Mouse (Mus musculus): ENCODE measurements around the gene Trim50. TPM values are rescaled to one million over a fixed set of nuclear protein-coding genes. Genes with fewer than 3 reads are reported as not detected.
A peak's percentile ranks its signal among the peaks of the same experiment; 100 is the strongest.
"Not testable (repeated sequence)": the region's sequence is repeated elsewhere in the genome, so short reads cannot be mapped to it uniquely, and the experiment has no call there.

Gene Trim50
- polyA plus RNA-seq, 1 experiment, result not detected

DNA sequence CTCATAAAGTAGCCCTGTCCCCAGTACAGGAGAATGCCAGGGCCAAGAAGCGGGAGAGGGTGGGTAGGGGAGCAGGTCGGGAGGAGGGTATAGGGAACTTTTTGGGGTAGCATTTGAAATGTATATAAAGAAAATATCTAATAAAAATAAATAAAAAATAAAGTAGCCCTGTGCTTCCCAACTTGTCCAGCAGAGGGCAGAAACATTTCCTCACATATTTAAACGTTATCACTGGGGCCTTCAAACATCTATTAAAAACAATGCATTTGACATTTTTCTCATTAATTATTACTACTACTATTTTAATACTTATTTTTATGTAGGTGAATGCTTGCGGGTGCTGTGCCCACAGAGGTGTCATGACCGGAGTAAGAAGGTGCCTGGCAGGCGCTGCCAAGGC is 14.7 kb downstream of the Trim50 start:
- H3K4me1 ChIP-seq (ENCODE audit: control insufficient read depth, insufficient read depth, insufficient read length, low read length), result no peaks in the 10 kb centered on the region; the same call in 1 of the 2 replicates
- no peak overlapping the region for H3K4me3 ChIP-seq (ENCODE audit: low read depth, low read length)
- H3K27me3 ChIP-seq (ENCODE audit: control insufficient read depth, insufficient read depth, low read length), result no peaks in the 10 kb centered on the region; the same call in 1 of the 2 replicates
- TF ChIP-seq POLR2A (IDR thresholded peaks at IDR 0.05; ENCODE audit: low read depth, low read length), result no peak
- TF ChIP-seq CTCF (IDR thresholded peaks at IDR 0.05; ENCODE audit: extremely low read depth, insufficient read length, insufficient replicate concordance, low read depth, low read length), result no peak; the same call in 1 of the 2 replicates
- 52% methylated on average over 6 of the region's 6 CpGs for WGBS
- peaks cover 1% of the 10 kb centered on the region; the same call in 1 of the 2 replicates for H3K36me3 ChIP-seq (ENCODE audit: control insufficient read depth, insufficient read depth, low read length)
- no peak overlapping the region for H3K27ac ChIP-seq (ENCODE audit: insufficient read depth, low read depth, low read length)

DNA sequence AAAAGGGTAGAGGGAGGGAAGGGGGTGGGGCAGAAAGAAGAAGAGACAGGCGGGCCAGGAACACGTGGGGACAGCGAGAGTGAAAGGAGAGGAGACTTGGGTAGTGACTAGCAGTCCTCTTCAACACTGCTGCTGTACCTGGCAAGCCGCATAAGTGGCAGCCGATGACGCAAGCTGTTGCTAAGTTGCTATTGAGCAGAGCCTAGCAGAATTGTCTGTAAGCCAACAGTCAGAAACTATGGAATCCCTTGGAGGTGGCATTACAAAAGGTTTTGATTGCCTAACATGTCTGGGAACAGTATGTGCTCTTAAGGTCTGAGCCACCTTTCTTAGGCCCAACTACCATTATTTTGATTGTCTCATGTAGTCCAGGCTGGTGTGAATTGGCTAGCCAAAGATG is 15.2 kb downstream of the Trim50 start:
- WGBS, result 86% methylated on average over 6 of the region's 6 CpGs

DNA sequence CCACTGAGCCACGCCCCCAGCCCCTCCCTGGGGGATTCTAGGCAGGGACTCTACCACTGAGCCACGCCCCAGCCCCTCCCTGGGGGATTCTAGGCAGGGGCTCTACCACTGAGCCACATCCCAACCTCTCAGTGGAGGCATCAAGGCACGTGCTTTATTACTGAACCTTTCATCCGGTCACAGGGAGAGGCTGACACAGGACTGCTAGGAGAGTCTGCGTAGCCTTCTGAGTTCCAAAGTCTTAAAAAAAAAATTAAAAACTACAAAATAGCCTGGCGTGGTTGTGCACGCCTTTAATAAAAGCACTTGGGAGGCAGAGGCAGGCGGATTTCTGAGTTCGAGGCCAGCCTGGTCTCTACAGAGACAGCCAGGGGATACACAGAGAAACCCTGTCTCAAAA is 16.1 kb downstream of the Trim50 start:
- H3K27me3 ChIP-seq (ENCODE audit: control insufficient read depth, insufficient read depth, low read length); H3K4me1 ChIP-seq (ENCODE audit: control insufficient read depth, insufficient read depth, insufficient read length, low read length); H3K27ac ChIP-seq (ENCODE audit: insufficient read depth, low read depth, low read length): not testable (repeated sequence)
- 50% methylated on average over 9 of the region's 9 CpGs for WGBS
- Histone ChIP-seq H3K36me3 (ENCODE audit: control insufficient read depth, insufficient read depth, low read length) (peaks cover 12% of the 10 kb centered on the region), H3K4me3 (ENCODE audit: low read depth, low read length) (peak overlapping the region; percentile 98)

More for the DNA sequence above, 15.2 kb downstream of the Trim50 start:
- no peak overlapping the region for H3K27ac ChIP-seq (ENCODE audit: insufficient read depth, low read depth, low read length)
- no peak for TF ChIP-seq POLR2A (IDR thresholded peaks at IDR 0.05; ENCODE audit: low read depth, low read length)
- TF ChIP-seq CTCF (IDR thresholded peaks at IDR 0.05; ENCODE audit: extremely low read depth, insufficient read length, insufficient replicate concordance, low read depth, low read length), result no peak
- H3K27me3 ChIP-seq (ENCODE audit: control insufficient read depth, insufficient read depth, low read length), result no peaks in the 10 kb centered on the region
- no peak overlapping the region for H3K4me3 ChIP-seq (ENCODE audit: low read depth, low read length)
- peaks cover 4% of the 10 kb centered on the region for H3K36me3 ChIP-seq (ENCODE audit: control insufficient read depth, insufficient read depth, low read length)
- no peaks in the 10 kb centered on the region; the same call in 1 of the 2 replicates for H3K4me1 ChIP-seq (ENCODE audit: control insufficient read depth, insufficient read depth, insufficient read length, low read length)

GRCm38 (mm10) chr5:135369787-135370654 is 16.9 kb downstream of the Trim50 start, which contains the start of gene Nsun5:
Gene Nsun5 (plus strand): TSS chr5:135369953.
- no peaks in the 10 kb centered on the region for H3K27me3 ChIP-seq (ENCODE audit: control insufficient read depth, insufficient read depth, low read length)
- H3K27ac ChIP-seq (ENCODE audit: insufficient read depth, low read depth, low read length), result peak within 1 kb of the TSS; percentile 48
- H3K4me1 ChIP-seq (ENCODE audit: control insufficient read depth, insufficient read depth, insufficient read length, low read length), result no peaks in the 10 kb centered on the region; the same call in 1 of the 2 replicates
- H3K36me3 ChIP-seq (ENCODE audit: control insufficient read depth, insufficient read depth, low read length), result peaks cover 20% of the 10 kb centered on the region
- no peak for TF ChIP-seq CTCF (IDR thresholded peaks at IDR 0.05; ENCODE audit: extremely low read depth, insufficient read length, insufficient replicate concordance, low read depth, low read length)
- 0 out of 2 replicates have a peak, but pooled peaks have one; percentile 36 for TF ChIP-seq POLR2A (IDR thresholded peaks at IDR 0.05; ENCODE audit: low read depth, low read length)
- H3K4me3 ChIP-seq (ENCODE audit: low read depth, low read length), result peak within 1 kb of the TSS; percentile 98
- WGBS, result under 1% methylated on average over 64 of the region's 64 CpGs

DNA sequence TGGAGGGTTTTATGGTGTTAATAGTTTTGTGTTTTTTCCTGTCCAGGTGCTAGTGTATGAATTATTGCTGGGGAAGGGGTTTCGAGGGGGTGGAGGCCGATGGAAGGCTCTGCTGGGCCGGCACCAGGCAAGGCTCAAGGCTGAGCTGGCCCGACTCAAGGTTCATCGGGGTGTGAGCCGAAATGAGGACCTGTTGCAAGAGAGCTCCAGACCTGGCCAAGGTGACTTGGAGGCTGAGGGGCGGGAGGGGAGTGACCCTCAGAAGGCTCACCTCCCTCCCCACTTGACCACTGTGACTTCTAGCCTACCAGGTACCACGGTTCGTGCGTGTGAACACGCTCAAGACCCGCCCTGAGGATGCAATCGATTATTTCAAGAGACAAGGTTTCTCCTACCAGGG is 18.1 kb downstream of the Trim50 start:
- no peak for TF ChIP-seq CTCF (IDR thresholded peaks at IDR 0.05; ENCODE audit: extremely low read depth, insufficient read length, insufficient replicate concordance, low read depth, low read length)
- no peak for TF ChIP-seq POLR2A (IDR thresholded peaks at IDR 0.05; ENCODE audit: low read depth, low read length)
- Histone ChIP-seq H3K27ac (ENCODE audit: insufficient read depth, low read depth, low read length) (no peak overlapping the region), H3K4me3 (ENCODE audit: low read depth, low read length) (no peak overlapping the region), H3K4me1 (ENCODE audit: control insufficient read depth, insufficient read depth, insufficient read length, low read length) (no peaks in the 10 kb centered on the region; the same call in 1 of the 2 replicates), H3K36me3 (ENCODE audit: control insufficient read depth, insufficient read depth, low read length) (peaks cover 30% of the 10 kb centered on the region), H3K27me3 (ENCODE audit: control insufficient read depth, insufficient read depth, low read length) (no peaks in the 10 kb centered on the region)
- 94% methylated on average over 13 of the region's 13 CpGs for WGBS

DNA sequence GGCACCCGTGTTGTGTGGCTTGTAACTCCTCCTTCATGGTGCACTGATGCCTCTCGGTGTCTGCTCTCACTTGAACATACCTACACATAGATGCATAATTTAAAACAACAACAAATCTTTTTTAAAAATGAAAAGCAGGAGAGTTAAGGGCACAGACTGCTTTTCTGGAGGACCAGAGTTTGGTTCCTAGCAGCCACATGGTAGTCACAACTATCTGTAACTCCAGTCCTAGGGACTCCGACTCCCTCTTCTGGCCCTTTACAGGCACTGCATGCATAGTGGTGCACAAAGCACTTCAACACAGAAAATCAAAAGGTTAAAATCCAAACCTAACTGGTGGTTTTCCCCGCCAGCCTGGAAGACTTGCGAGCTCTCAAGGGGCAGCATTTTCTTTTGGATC is 20.5 kb downstream of the Trim50 start:
- Histone ChIP-seq H3K36me3 (ENCODE audit: control insufficient read depth, insufficient read depth, low read length) (peaks cover 47% of the 10 kb centered on the region), H3K27me3 (ENCODE audit: control insufficient read depth, insufficient read depth, low read length) (no peaks in the 10 kb centered on the region), H3K27ac (ENCODE audit: insufficient read depth, low read depth, low read length) (no peak overlapping the region), H3K4me3 (ENCODE audit: low read depth, low read length) (no peak overlapping the region), H3K4me1 (ENCODE audit: control insufficient read depth, insufficient read depth, insufficient read length, low read length) (no peaks in the 10 kb centered on the region; the same call in 1 of the 2 replicates)
- WGBS, result 96% methylated on average over 5 of the region's 5 CpGs
- TF ChIP-seq POLR2A (IDR thresholded peaks at IDR 0.05; ENCODE audit: low read depth, low read length), result no peak
- no peak; the same call in 1 of the 2 replicates for TF ChIP-seq CTCF (IDR thresholded peaks at IDR 0.05; ENCODE audit: extremely low read depth, insufficient read length, insufficient replicate concordance, low read depth, low read length)

GRCm38 (mm10) chr5:135375167-135375566 is 22.1 kb downstream of the Trim50 start:
- 29% methylated on average over 8 of the region's 8 CpGs for WGBS
- Histone ChIP-seq H3K27ac (ENCODE audit: insufficient read depth, low read depth, low read length) (no peak overlapping the region), H3K4me1 (ENCODE audit: control insufficient read depth, insufficient read depth, insufficient read length, low read length) (no peaks in the 10 kb centered on the region; the same call in 1 of the 2 replicates), H3K36me3 (ENCODE audit: control insufficient read depth, insufficient read depth, low read length) (peaks cover 50% of the 10 kb centered on the region), H3K27me3 (ENCODE audit: control insufficient read depth, insufficient read depth, low read length) (no peaks in the 10 kb centered on the region), H3K4me3 (ENCODE audit: low read depth, low read length) (no peak overlapping the region)
- TF ChIP-seq CTCF (IDR thresholded peaks at IDR 0.05; ENCODE audit: extremely low read depth, insufficient read length, insufficient replicate concordance, low read depth, low read length), result no peak
- TF ChIP-seq POLR2A (IDR thresholded peaks at IDR 0.05; ENCODE audit: low read depth, low read length), result no peak
